Mouse (Mus musculus) cortical plate, adult 2 months (tissue): ENCODE data around the gene S100a6.

Source experiments
- CTCF ChIP-seq: fragments of 200-500 bp; IDR thresholded peaks from 2 replicates; pipeline ENCODE4 v1.5.1; 2011; ENCODE audit warnings: mild to moderate bottlenecking, control low read depth, low read length; ENCODE audit not compliant: insufficient read depth; ENCODE audit errors: extremely low read depth
- POLR2A ChIP-seq: fragments of 200-500 bp; IDR thresholded peaks from 2 replicates; pipeline ENCODE4 v1.6.1; 2011; ENCODE audit warnings: mild to moderate bottlenecking, low read length, control low read depth; ENCODE audit not compliant: insufficient read depth; ENCODE audit errors: extremely low read depth

- TF ChIP-seq POLR2A (no peak), CTCF (no peak)
Measured at GRCm38 (mm10) chr3:90648981-90649380, 36.3 kb downstream of the S100a6 start.
